Mouse (Mus musculus): Measurements from ENCODE around the gene Chd2. TPM values are rescaled to one million over a fixed set of nuclear protein-coding genes. Genes with fewer than 3 reads are reported as not detected.

The Chd2 gene
- polyA plus RNA-seq, 1 experiment, result 5.8 TPM

GRCm38 (mm10) chr7:73434336-73434677 is 107.3 kb downstream of the Chd2 start:
- TF ChIP-seq MYOD1 (IDR thresholded peaks at IDR 0.05; ENCODE audit: control insufficient read depth, insufficient read length, low read depth) (no peak), FOSL1 (IDR thresholded peaks at IDR 0.05; ENCODE audit: insufficient read depth, low read length, poor library complexity, severe bottlenecking) (no peak), MAX (IDR thresholded peaks at IDR 0.05) (no peak), CTCF (IDR thresholded peaks at IDR 0.05; ENCODE audit: control insufficient read depth, insufficient read depth, insufficient read length) (no peak), MYOG (IDR thresholded peaks at IDR 0.05; ENCODE audit: control insufficient read depth, extremely low read depth, insufficient read length) (no peak), CEBPB (IDR thresholded peaks at IDR 0.05; ENCODE audit: low read depth) (no peak), USF1 (IDR thresholded peaks at IDR 0.05; ENCODE audit: low read depth) (no peak)
- no peak overlapping the region for H3ac ChIP-seq (ENCODE audit: control insufficient read depth, insufficient read length, low read depth)
- H3K27me3 ChIP-seq (ENCODE audit: control insufficient read depth, insufficient read depth, insufficient read length), result no peaks in the 10 kb centered on the region
- no peak overlapping the region for H3K4me3 ChIP-seq (ENCODE audit: insufficient read depth, poor library complexity, severe bottlenecking)
- peaks cover 70% of the 10 kb centered on the region for H3K36me3 ChIP-seq (ENCODE audit: control insufficient read depth, insufficient read depth)
- peaks cover 2% of the 10 kb centered on the region for H3K79me3 ChIP-seq (ENCODE audit: low read depth)
- no peaks in the 10 kb centered on the region for H3K79me2 ChIP-seq (ENCODE audit: control insufficient read depth, insufficient read depth)

- peaks cover 2% of the 10 kb centered on the region for H3K79me3 ChIP-seq (ENCODE audit: low read depth)
- H3ac ChIP-seq (ENCODE audit: control insufficient read depth, insufficient read length, low read depth), result no peak overlapping the region
- no peaks in the 10 kb centered on the region for H3K27me3 ChIP-seq (ENCODE audit: control insufficient read depth, insufficient read depth, insufficient read length)
- no peaks in the 10 kb centered on the region for H3K79me2 ChIP-seq (ENCODE audit: control insufficient read depth, insufficient read depth)
- no peak overlapping the region for H3K4me3 ChIP-seq (ENCODE audit: insufficient read depth, poor library complexity, severe bottlenecking)
- no peak for TF ChIP-seq MYOD1 (IDR thresholded peaks at IDR 0.05; ENCODE audit: control insufficient read depth, insufficient read length, low read depth)
- TF ChIP-seq CTCF (IDR thresholded peaks at IDR 0.05; ENCODE audit: control insufficient read depth, insufficient read depth, insufficient read length), result no peak
- TF ChIP-seq FOSL1 (IDR thresholded peaks at IDR 0.05; ENCODE audit: insufficient read depth, low read length, poor library complexity, severe bottlenecking), result no peak
- TF ChIP-seq MAX (IDR thresholded peaks at IDR 0.05), result no peak
- TF ChIP-seq MYOG (IDR thresholded peaks at IDR 0.05; ENCODE audit: control insufficient read depth, extremely low read depth, insufficient read length), result no peak
- TF ChIP-seq USF1 (IDR thresholded peaks at IDR 0.05; ENCODE audit: low read depth), result no peak
- no peak for TF ChIP-seq CEBPB (IDR thresholded peaks at IDR 0.05; ENCODE audit: low read depth)
- H3K36me3 ChIP-seq (ENCODE audit: control insufficient read depth, insufficient read depth), result peaks cover 71% of the 10 kb centered on the region
Observed at GRCm38 (mm10) chr7:73433637-73434335, 107.8 kb downstream of the Chd2 start.

- Histone ChIP-seq H3K36me3 (ENCODE audit: control insufficient read depth, insufficient read depth) (peaks cover 22% of the 10 kb centered on the region), H3K27me3 (ENCODE audit: control insufficient read depth, insufficient read depth, insufficient read length) (no peaks in the 10 kb centered on the region), H3K79me3 (ENCODE audit: low read depth) (no peaks in the 10 kb centered on the region), H3K79me2 (ENCODE audit: control insufficient read depth, insufficient read depth) (no peaks in the 10 kb centered on the region), H3ac (ENCODE audit: control insufficient read depth, insufficient read length, low read depth) (no peak overlapping the region), H3K4me3 (ENCODE audit: insufficient read depth, poor library complexity, severe bottlenecking) (no peak overlapping the region)
- no peak for TF ChIP-seq CEBPB (IDR thresholded peaks at IDR 0.05; ENCODE audit: low read depth)
- TF ChIP-seq MAX (IDR thresholded peaks at IDR 0.05), result no peak
- no peak for TF ChIP-seq USF1 (IDR thresholded peaks at IDR 0.05; ENCODE audit: low read depth)
- no peak for TF ChIP-seq CTCF (IDR thresholded peaks at IDR 0.05; ENCODE audit: control insufficient read depth, insufficient read depth, insufficient read length)
Observed at GRCm38 (mm10) chr7:73428525-73428924, 113.1 kb downstream of the Chd2 start.

- H3K36me3 ChIP-seq (ENCODE audit: control insufficient read depth, insufficient read depth), result peaks cover 16% of the 10 kb centered on the region
Observed at GRCm38 (mm10) chr7:73427794-73428193, 113.8 kb downstream of the Chd2 start.

GRCm38 (mm10) chr7:73426752-73427386 is 114.8 kb downstream of the Chd2 start:
- TF ChIP-seq MYOG (IDR thresholded peaks at IDR 0.05; ENCODE audit: control insufficient read depth, extremely low read depth, insufficient read length) (no peak), USF1 (IDR thresholded peaks at IDR 0.05; ENCODE audit: low read depth) (no peak), MAX (IDR thresholded peaks at IDR 0.05) (no peak), FOSL1 (IDR thresholded peaks at IDR 0.05; ENCODE audit: insufficient read depth, low read length, poor library complexity, severe bottlenecking) (no peak), CEBPB (IDR thresholded peaks at IDR 0.05; ENCODE audit: low read depth) (no peak), MYOD1 (IDR thresholded peaks at IDR 0.05; ENCODE audit: control insufficient read depth, insufficient read length, low read depth) (no peak), CTCF (IDR thresholded peaks at IDR 0.05; ENCODE audit: control insufficient read depth, insufficient read depth, insufficient read length) (no peak)
- peaks cover 14% of the 10 kb centered on the region for H3K36me3 ChIP-seq (ENCODE audit: control insufficient read depth, insufficient read depth)
- H3ac ChIP-seq (ENCODE audit: control insufficient read depth, insufficient read length, low read depth), result no peak overlapping the region
- H3K27me3 ChIP-seq (ENCODE audit: control insufficient read depth, insufficient read depth, insufficient read length), result no peaks in the 10 kb centered on the region
- no peaks in the 10 kb centered on the region for H3K79me2 ChIP-seq (ENCODE audit: control insufficient read depth, insufficient read depth)
- H3K79me3 ChIP-seq (ENCODE audit: low read depth), result no peaks in the 10 kb centered on the region
- no peak overlapping the region for H3K4me3 ChIP-seq (ENCODE audit: insufficient read depth, poor library complexity, severe bottlenecking)

More at GRCm38 (mm10) chr7:73427794-73428193, 113.8 kb downstream of the Chd2 start:
- H3K27me3 ChIP-seq (ENCODE audit: control insufficient read depth, insufficient read depth, insufficient read length), result no peaks in the 10 kb centered on the region
- H3K4me3 ChIP-seq (ENCODE audit: insufficient read depth, poor library complexity, severe bottlenecking), result no peak overlapping the region
- H3ac ChIP-seq (ENCODE audit: control insufficient read depth, insufficient read length, low read depth), result no peak overlapping the region
- no peak for TF ChIP-seq USF1 (IDR thresholded peaks at IDR 0.05; ENCODE audit: low read depth)
- TF ChIP-seq FOSL1 (IDR thresholded peaks at IDR 0.05; ENCODE audit: insufficient read depth, low read length, poor library complexity, severe bottlenecking), result no peak
- TF ChIP-seq MYOG (IDR thresholded peaks at IDR 0.05; ENCODE audit: control insufficient read depth, extremely low read depth, insufficient read length), result no peak
- no peak for TF ChIP-seq MYOD1 (IDR thresholded peaks at IDR 0.05; ENCODE audit: control insufficient read depth, insufficient read length, low read depth)
- no peak for TF ChIP-seq CTCF (IDR thresholded peaks at IDR 0.05; ENCODE audit: control insufficient read depth, insufficient read depth, insufficient read length)
- no peaks in the 10 kb centered on the region for H3K79me2 ChIP-seq (ENCODE audit: control insufficient read depth, insufficient read depth)
- no peaks in the 10 kb centered on the region for H3K79me3 ChIP-seq (ENCODE audit: low read depth)
